Mouse (Mus musculus): ENCODE data around the gene Ankdd1a.

The Ankdd1a gene

GRCm38 (mm10) chr9:65542111-65542524, 22.1 kb upstream of the Ankdd1a start:
- no peak for DNase-seq (ENCODE audit: extremely low spot score)

- no peak for DNase-seq (ENCODE audit: extremely low spot score)
These were observed 21.4 kb upstream of the Ankdd1a start for GRCm38 (mm10) chr9:65541126-65542068.

- DNase-seq (ENCODE audit: extremely low spot score), result no peak
These were observed 19.7 kb upstream of the Ankdd1a start for GRCm38 (mm10) chr9:65539697-65540096.

DNA sequence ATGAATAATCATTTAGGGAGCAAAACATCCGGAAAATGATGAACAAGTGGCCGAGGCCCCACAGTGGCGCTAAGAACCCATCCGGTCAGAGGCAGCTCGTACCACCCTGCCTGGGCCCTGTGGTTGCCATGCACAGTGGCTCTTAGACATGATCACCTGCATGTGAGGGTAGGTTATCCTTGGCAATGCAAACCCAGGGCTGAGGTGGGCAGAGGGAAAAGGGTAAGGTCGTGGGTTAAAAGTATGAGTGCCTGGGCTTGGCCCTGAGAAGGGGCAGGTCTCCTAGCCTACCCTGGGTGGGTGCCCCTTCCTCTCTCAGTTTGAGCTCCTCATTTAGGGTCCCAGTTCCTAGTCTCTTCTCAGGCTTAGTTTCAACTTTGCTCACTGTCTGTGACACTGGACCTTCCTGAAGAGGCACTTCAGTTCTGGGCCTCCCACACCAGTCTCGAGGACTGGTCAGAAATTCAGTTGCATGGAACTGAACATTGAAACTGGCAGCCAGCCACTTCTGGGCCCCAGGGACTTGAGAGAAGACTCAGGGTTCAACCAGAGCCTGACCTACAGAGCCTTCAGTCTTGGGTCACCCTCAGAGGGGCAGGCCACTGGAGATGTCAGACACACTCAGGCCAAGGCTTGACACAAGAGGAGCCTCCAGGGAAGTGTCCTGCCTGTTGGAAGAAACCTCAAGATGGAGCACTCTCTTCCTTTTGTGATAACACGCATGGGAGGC, 18.1 kb upstream of the Ankdd1a start:
- DNase-seq (ENCODE audit: extremely low spot score), result no peak

DNA sequence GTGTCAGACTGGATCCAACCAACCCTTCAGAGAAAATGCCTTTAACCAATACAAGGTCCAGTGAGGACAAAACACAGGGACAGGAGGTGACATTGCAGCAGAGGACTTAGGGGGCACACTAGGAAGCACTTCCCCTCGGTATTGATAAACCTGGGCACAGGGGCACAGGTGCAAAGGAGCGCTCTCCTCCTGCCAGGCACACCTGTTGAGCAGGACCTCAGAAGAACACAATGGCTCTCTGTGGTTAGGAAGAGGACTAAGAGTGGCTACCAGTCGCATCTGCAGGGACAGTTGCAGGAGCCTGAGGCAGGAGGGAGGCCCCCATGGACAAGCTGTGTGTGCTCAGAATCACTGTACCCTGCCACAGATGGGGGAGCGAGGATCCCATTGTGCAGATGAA, 16.5 kb upstream of the Ankdd1a start:
- DNase-seq (ENCODE audit: extremely low spot score), result no peak

- DNase-seq (ENCODE audit: extremely low spot score), result no peak
These were observed 15.9 kb upstream of the Ankdd1a start for GRCm38 (mm10) chr9:65535789-65536469.

- no peak for DNase-seq (ENCODE audit: extremely low spot score)
These were observed 15.3 kb upstream of the Ankdd1a start for GRCm38 (mm10) chr9:65535191-65535722.

GRCm38 (mm10) chr9:65534111-65534510, 14.1 kb upstream of the Ankdd1a start:
- DNase-seq (ENCODE audit: extremely low spot score), result no peak

DNA sequence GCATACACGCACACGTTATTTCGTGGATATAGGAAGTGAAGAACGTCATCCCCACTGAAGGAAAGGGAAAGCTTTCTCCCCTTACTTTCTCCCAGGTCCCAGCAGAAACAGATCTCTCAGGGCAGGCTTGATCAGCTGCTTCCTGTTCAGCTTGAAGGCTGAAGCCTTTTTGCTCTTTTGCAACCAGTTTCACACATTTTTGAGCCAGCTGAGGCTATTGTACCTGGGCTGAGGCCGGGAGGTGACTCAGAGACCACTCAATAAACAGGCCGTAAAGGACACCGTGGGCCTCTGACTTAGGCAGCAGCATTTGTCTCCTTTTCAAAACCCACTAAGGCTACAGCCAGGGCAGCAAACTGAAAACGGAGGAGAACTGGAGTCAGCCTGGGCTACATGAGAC, 13.0 kb upstream of the Ankdd1a start:
- no peak for DNase-seq (ENCODE audit: extremely low spot score)

DNA sequence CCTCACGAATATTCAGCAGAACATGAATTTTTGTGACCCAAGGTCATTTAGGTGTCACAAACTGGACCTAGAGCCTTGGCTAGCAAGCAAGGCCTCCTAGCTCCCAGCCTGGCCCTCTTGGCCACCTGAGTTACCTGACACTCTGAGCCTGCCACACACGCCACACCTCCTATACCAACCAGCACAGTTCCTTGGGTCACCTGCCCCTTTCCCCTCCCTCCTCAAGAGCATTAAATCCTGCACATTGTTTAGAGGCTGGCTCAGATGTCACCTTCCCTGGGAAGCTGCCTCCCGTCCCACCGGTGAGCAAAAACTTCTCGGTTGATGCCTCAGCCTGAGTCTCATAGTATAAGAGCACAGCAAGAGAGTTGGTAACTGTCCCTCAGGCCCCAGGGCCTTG, 11.3 kb upstream of the Ankdd1a start:
- DNase-seq (ENCODE audit: extremely low spot score), result no peak

GRCm38 (mm10) chr9:65529659-65530058, 9.7 kb upstream of the Ankdd1a start:
- no peak for DNase-seq (ENCODE audit: extremely low spot score)

- no peak for DNase-seq (ENCODE audit: extremely low spot score)
These were observed 8.5 kb upstream of the Ankdd1a start for GRCm38 (mm10) chr9:65528417-65529038.

GRCm38 (mm10) chr9:65525445-65526195, 5.6 kb upstream of the Ankdd1a start:
- DNase-seq (ENCODE audit: extremely low spot score), result no peak

DNA sequence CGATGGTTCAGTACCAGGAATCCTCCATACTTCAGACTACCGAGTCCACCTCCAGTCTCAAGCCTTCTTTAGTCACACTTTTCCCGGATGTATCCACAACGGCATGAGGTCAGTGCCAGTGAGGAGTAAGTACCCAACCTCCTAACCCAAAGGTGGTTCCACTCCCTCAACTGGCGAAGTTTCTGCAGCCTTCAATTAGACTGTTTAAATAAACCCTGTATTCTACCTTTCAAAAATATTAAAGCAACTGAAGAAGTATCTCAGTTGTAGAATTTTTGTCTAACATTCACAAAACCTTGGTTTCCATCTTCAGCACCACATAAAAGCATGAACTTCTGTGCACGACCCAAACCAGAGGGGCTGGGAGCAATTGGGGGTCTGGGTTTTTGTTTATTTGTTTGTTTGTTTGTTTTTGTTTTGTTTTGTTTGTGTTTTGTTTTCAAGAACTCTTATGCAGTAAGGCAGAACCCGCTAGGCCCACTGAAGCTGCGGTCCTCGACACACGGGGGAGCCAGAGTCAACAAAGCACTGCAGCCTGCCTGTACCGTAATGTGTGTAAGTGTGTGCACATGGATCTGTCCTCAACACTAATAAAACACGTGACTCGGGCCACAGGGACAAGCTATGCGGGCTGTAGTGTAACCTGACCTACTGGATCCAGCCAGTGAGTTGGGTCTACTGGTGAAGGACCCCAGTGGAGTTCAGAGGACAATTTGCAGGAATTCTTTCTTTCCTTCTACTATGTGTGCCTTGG, 3.8 kb upstream of the Ankdd1a start:
- peak; percentile 81 for DNase-seq (ENCODE audit: extremely low spot score)

GRCm38 (mm10) chr9:65520505-65520876, 498 bp upstream of the Ankdd1a start:
- DNase-seq (ENCODE audit: extremely low spot score), result peak; percentile 40

DNA sequence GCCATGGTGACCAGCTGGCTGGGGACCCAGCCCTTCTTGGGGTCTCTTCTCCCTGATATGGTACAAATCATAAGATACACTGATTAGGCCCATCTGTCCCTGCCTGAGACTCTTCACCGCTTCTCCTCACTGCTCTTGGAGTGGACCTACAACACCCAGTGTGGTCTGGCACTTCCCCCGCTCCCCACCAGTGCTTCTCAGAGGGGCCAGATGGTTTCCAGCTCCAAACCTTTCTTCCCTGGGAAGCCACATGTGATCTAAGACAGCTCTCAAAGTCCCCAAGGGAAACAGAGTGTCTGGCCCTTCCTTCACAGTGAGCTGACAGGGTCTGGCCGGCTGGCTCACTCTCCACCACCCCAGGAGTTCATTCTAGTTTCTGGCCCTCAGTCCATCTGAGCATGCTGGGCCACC, 5.1 kb downstream of the Ankdd1a start:
- DNase-seq (ENCODE audit: extremely low spot score), result no peak

DNA sequence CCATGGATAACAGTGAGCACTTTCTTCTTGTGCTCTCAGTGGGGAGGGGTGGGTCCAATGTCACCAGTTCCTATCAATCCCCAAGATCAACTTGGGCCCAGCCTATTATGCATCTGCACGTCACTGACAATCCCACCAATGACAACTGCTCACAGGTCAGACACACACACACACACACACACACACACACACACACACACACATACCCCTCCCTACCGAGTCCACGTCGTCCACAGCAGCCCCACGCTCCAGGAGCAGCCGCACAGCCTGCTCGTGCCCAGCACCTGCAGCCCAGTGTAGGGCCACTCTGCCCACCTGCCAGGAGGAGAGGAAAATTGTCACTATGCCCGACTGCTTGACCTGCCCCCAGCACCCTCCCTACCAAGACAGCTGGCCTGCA, 5.6 kb downstream of the Ankdd1a start:
- DNase-seq (ENCODE audit: extremely low spot score), result no peak

DNA sequence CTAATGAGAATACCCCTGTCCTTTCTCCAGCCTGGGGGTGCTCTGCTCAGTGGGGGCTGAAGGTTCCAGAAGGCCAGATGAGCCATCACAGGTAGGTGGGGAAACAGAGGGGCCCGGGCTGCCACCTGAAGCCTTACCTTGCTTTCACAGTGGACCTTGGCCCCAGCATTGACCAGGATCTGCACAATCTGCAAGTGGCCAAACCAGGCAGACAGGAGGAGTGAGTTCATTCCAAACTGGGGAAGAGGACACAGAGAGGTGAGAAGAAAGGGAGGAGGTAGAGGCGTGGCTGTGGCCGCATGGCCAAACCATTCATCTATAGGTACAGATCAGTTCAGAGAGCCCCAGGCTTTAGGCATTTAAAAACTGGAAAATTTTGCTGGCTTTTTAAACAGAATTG, 7.5 kb downstream of the Ankdd1a start:
- no peak for DNase-seq (ENCODE audit: extremely low spot score)

DNA sequence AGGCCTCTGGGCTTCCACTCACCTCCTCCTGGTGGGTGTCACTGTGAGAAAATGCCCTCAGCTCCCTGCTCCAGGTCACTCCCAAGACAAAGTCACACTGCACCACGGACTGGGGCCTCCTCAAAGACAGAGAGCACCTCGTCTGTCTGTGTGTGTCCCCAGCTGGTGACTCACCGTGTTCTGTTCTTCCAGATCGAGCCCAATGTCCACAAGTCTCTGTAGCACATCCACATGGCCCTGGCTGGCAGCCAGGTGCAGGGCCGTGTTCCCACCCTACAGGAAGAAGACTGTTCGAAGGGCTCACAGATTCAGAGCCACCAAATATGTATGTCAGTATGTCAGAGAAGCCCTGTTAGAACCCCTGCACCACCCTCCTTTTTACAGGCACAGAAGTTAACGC, 11.5 kb downstream of the Ankdd1a start:
- DNase-seq (ENCODE audit: extremely low spot score), result no peak

Measured in embryo, embryonic 9.5 days (tissue).